Mouse (Mus musculus) limb, embryonic 14.5 days (tissue): Measurements from ENCODE around the gene Ptpre. TPM values are rescaled to one million over a fixed set of nuclear protein-coding genes. Genes with fewer than 3 reads are reported as not detected.

ENCODE experiments used
- ATAC-seq: fragments of 200-750 bp; cut with Nextera tagmentation; 2 replicates; pipeline ENCODE4 v1.8.0; 2017; ENCODE audit warnings: low read depth, moderate number of reproducible peaks, moderate TSS enrichment; ENCODE audit not compliant: low FRiP score
- DNase-seq: peaks from one replicate; pipeline ENCODE4 v3.0.0-alpha.2; 2015; ENCODE audit warnings: low spot score
- H3K27ac ChIP-seq: fragments of 300-500 bp; sonication (generic); replicated peaks from 2 replicates; pipeline ENCODE4 v1.5.1; 2014; ENCODE audit warnings: low read depth, mild to moderate bottlenecking, low read length, moderate library complexity, mixed read lengths
- H3K27me3 ChIP-seq: fragments of 300-500 bp; sonication (generic); 2 replicates; pipeline ENCODE4 v1.6.1; 2014; ENCODE audit warnings: low read length, mixed read lengths; ENCODE audit not compliant: control insufficient read depth, insufficient read depth
- H3K36me3 ChIP-seq: fragments of 300-500 bp; sonication (generic); 2 replicates; pipeline ENCODE4 v1.6.1; 2014; ENCODE audit warnings: mild to moderate bottlenecking, low read length, moderate library complexity, mixed read lengths; ENCODE audit not compliant: control insufficient read depth, insufficient read depth
- H3K4me1 ChIP-seq: fragments of 300-500 bp; sonication (generic); 2 replicates; pipeline ENCODE4 v1.6.1; 2014; ENCODE audit warnings: antibody characterized with exemption, low read length, mixed read lengths; ENCODE audit not compliant: control insufficient read depth, insufficient read depth
- H3K4me2 ChIP-seq: fragments of 300-500 bp; sonication (generic); replicated peaks from 2 replicates; pipeline ENCODE4 v1.6.1; 2014; ENCODE audit warnings: low read depth, mild to moderate bottlenecking, low read length, moderate library complexity; ENCODE audit not compliant: severe bottlenecking
- H3K4me3 ChIP-seq: fragments of 300-500 bp; sonication (generic); replicated peaks from 2 replicates; pipeline ENCODE4 v1.5.1; 2014; ENCODE audit warnings: low read length
- H3K9ac ChIP-seq: fragments of 300-500 bp; sonication (generic); 2 replicates; pipeline ENCODE4 v1.6.1; 2014; ENCODE audit warnings: mild to moderate bottlenecking, low read depth, low read length, moderate library complexity; ENCODE audit not compliant: severe bottlenecking
- H3K9me3 ChIP-seq: fragments of 300-500 bp; sonication (generic); 2 replicates; pipeline ENCODE4 v1.6.1; 2016; ENCODE audit warnings: low read length; ENCODE audit not compliant: control insufficient read depth
- POLR2A ChIP-seq: fragments of 200-500 bp; IDR thresholded peaks from 2 replicates; pipeline ENCODE4 v1.8.0; 2012; ENCODE audit warnings: inconsistent platforms, mild to moderate bottlenecking, moderate library complexity, borderline replicate concordance; ENCODE audit not compliant: insufficient read depth, insufficient read length; ENCODE audit errors: extremely low read depth
- WGBS: fragments of 180-500 bp; shearing (Covaris S2); extraction: QIAGEN DNeasy Blood & Tissue Kit; methylation state at CpG from one replicate; pipeline ENCODE4 v1.1.7; 2014; 5-methylcytosine and 5-hydroxymethylcytosine counted together
- polyA plus RNA-seq, 2 experiments: library from polyadenylated mRNA; depleted of rRNA in 1 of 2; stranded (reverse) in 1 of 2; unstranded in 1 of 2; fragments of >200 nt; fragmentation: Nextera tagmentation in 1 of 2; extraction: Ambion mirVana in 1 of 2; gene quantifications; 2 replicates each; pipeline versions ENCODE4 v1.2.1 to v1.2.3; 2012 to 2014

The Ptpre gene
- polyA plus RNA-seq, 2 experiments = 3.0 to 3.6 TPM

DNA sequence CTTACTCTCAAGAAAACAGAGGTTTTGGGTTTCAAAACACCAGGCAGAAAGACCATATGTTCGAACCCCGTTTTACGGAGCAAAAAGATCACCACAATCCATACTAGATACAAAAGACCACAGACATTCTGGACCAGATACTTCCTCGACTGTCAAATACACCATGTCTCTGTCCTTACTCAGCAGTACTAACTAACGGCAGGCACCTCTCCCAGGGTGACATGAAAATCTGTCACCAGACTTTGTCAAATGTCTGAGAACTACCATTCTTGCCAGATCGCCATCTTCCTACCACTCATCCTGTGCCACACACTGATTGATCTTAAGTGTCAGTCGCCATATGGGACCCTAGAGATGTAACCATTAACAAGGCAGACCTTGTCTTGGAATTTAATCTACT, 177.9 kb downstream of the Ptpre start:
- TF ChIP-seq POLR2A = no peak
- H3K27ac ChIP-seq = no peak overlapping the region
- 2% methylated on average over 7 of the region's 7 CpGs for WGBS
- no peak for ATAC-seq
- peak overlapping the region; percentile 82 for H3K4me2 ChIP-seq
- no peaks in the 10 kb centered on the region for H3K36me3 ChIP-seq
- no peaks in the 10 kb centered on the region for H3K27me3 ChIP-seq
- H3K4me3 ChIP-seq = peak overlapping the region; percentile 82
- peaks cover 24% of the 10 kb centered on the region for H3K4me1 ChIP-seq
- H3K9me3 ChIP-seq = no peaks in the 10 kb centered on the region
- peak overlapping the region; percentile 88 for H3K9ac ChIP-seq
- no peak for DNase-seq

DNA sequence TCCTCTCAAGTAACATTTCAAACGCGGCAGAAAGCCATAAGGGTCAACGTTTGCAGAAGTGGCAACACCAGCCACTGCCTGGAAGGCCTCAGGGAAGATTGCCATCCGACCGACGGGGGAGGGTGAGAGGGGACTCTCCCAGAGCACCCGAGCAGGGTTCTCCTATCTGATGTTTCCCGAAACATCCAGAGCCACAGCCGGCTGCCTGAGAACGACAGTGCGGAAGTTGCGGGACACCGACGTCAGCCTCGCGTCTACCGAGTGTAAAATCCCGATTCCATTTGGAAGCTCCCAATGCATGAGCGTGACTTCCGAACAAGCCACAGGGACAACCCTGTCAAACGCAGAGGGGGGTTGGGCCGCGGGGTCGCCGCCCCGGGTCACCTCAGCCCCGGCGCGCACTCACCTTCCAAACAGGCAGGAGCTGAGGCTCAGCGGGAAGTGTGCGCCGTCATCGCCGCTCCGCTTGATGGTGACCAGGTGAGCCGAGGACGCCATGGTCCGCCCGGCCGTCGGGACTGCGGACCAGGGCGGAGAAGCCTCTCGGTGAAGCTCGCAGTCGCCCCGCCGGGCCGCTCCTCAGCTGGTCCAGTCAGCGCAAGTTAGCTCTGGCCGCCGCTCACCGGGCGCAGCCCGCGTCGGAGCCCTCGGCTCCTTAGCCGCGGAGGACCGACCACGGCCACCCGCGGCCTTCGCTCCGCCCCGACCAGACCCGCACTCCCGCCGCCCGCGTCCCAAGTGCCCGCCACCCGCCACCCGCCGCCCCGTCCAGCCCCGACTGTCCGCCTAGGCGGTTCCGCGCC, 178.6 kb downstream of the Ptpre start, which contains the start of gene Mki67:
TSS of gene Mki67 (minus strand) at position 720 of the 803 bp plus-strand sequence.
- no peaks in the 10 kb centered on the region for H3K9me3 ChIP-seq
- peak; percentile 6 for DNase-seq
- no peak for TF ChIP-seq POLR2A
- H3K27me3 ChIP-seq = no peaks in the 10 kb centered on the region
- peak within 1 kb of the TSS; percentile 71 for H3K27ac ChIP-seq
- H3K4me1 ChIP-seq = peaks cover 24% of the 10 kb centered on the region
- no peaks in the 10 kb centered on the region for H3K36me3 ChIP-seq
- peak within 1 kb of the TSS; percentile 82 for H3K4me3 ChIP-seq
- peak within 1 kb of the TSS; percentile 88 for H3K9ac ChIP-seq
- WGBS = 2% methylated on average over 41 of the region's 82 CpGs
- ATAC-seq = peak; percentile 55
- peak within 1 kb of the TSS; percentile 82 for H3K4me2 ChIP-seq

DNA sequence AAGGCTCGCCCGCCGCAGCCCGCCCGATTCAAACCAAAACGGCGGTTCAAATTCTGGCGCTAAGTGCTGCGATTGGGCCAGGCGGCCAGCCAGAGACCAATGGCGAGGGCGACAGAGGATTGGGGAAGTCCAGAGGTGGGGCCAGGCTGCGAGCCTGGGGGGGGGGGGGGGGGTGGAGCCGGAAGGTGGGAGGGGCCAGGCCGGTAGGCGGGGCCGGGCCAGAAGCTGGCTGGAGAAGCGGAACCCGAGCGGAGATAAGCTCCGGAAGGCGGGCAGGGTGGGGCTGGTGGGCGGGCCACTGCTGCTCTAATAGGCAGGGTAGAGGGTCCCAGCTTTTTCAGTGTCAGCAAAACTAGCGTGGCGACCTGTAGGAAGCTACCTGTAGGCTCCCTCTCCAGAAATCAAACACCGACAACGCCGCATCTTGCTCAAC, 179.2 kb downstream of the Ptpre start:
- no peaks in the 10 kb centered on the region for H3K9me3 ChIP-seq
- peak overlapping the region; percentile 82 for H3K4me2 ChIP-seq
- peaks cover 24% of the 10 kb centered on the region for H3K4me1 ChIP-seq
- peak; percentile 95 for DNase-seq
- H3K9ac ChIP-seq = peak overlapping the region; percentile 88
- no peaks in the 10 kb centered on the region for H3K36me3 ChIP-seq
- peak overlapping the region; percentile 82 for H3K4me3 ChIP-seq
- peak; percentile 55; the same call in 1 of the 2 replicates for TF ChIP-seq POLR2A
- peak; percentile 97 for ATAC-seq
- no peaks in the 10 kb centered on the region for H3K27me3 ChIP-seq
- WGBS = 1% methylated on average over 24 of the region's 28 CpGs
- H3K27ac ChIP-seq = peak overlapping the region; percentile 71; the same call in 1 of the 2 replicates

DNA sequence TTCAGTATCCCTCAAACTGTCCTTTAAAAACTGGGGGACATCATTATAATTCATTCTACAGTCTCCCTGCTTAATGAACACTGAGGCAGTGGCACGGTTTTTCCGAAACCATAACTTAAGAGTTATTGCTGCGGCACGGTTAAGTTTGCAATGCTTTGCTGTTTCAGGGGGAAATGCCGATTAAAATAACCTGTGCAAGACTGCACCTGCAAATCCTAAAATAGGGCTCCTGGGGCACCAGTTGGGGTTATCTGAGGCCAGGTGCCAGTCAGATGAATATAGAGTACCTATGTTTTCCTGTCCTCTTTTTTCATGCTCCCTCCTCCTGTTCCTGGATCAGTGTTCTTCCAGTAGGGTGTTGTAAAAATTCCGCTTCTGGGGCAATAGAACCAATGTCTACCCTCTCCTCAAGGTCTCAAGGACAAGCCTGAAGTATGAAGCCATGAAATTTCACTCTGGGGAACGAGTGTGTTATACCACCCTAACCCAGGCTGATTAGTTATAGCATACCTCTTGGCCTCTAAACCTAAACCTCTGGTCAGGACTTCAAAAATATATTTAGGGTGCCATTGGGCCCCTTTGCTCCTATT, 179.8 kb downstream of the Ptpre start:
- DNase-seq (no peak), ATAC-seq (no peak)
- Histone ChIP-seq H3K4me1 (peaks cover 24% of the 10 kb centered on the region), H3K9me3 (no peaks in the 10 kb centered on the region), H3K27me3 (no peaks in the 10 kb centered on the region), H3K27ac (no peak overlapping the region; the same call in 1 of the 2 replicates), H3K36me3 (no peaks in the 10 kb centered on the region), H3K4me2 (peak overlapping the region; percentile 45), H3K4me3 (peak overlapping the region; percentile 82), H3K9ac (peak overlapping the region; percentile 32)
- no peak for TF ChIP-seq POLR2A
- 40% methylated on average over 7 of the region's 7 CpGs for WGBS

DNA sequence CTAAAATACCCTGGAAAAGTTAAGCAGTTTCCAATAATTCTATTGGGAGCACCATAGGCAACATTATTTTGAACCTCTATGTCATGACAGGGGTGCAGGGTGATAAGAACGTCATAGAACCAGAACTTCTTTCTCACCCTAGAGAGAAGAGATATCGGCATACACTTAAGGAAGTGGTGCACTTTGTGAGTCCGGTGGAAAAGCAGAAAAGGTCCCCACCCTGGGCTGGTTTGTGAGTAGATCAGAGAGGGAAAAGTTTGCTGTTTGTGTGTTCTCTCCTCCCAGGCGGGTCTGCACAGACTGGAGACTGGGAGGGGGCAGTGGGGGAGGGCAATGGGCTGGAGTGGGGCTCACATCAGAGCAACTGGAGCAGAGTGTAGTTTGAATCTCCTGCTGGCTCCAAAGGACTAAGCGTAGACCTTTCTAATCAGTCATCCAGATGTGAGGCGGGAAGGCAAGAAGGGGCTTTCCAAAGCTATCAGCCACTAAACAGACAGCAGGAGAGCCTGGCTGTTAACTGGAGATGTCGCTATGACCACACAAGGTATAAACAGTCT, 184.2 kb downstream of the Ptpre start:
- Histone ChIP-seq H3K4me2 (no peak overlapping the region), H3K9ac (no peak overlapping the region), H3K4me1 (0 out of 2 replicates have a peak, but pooled peaks cover 3% of the 10 kb centered on the region), H3K4me3 (no peak overlapping the region), H3K9me3 (no peaks in the 10 kb centered on the region), H3K27ac (no peak overlapping the region), H3K27me3 (no peaks in the 10 kb centered on the region), H3K36me3 (no peaks in the 10 kb centered on the region)
- 60% methylated on average over 7 of the region's 7 CpGs for WGBS
- DNase-seq = no peak
- no peak for TF ChIP-seq POLR2A
- no peak for ATAC-seq
